Mouse (Mus musculus) hindbrain, embryonic 16.5 days (tissue): ENCODE data around the gene Cdh12. TPM values are rescaled to one million over a fixed set of nuclear protein-coding genes. Genes with fewer than 3 reads are reported as not detected.
A peak's percentile ranks its signal among the peaks of the same experiment; 100 is the strongest.
"Not testable (repeated sequence)": the region's sequence is repeated elsewhere in the genome, so short reads cannot be mapped to it uniquely, and the experiment has no call there.

ENCODE experiments used
- ATAC-seq: fragments of 200-750 bp; cut with Nextera tagmentation; 2 replicates; pipeline ENCODE4 v1.8.0; 2017; ENCODE audit warnings: moderate TSS enrichment, moderate library complexity
- H3K27ac ChIP-seq: fragments of 300-500 bp; sonication (generic); 2 replicates; pipeline ENCODE4 v1.5.1; 2014; ENCODE audit warnings: low read depth, mild to moderate bottlenecking, control low read depth, low read length, moderate library complexity
- H3K27me3 ChIP-seq: fragments of 300-500 bp; sonication (generic); replicated peaks from 2 replicates; pipeline ENCODE4 v1.6.1; 2014; ENCODE audit warnings: low read length; ENCODE audit not compliant: control insufficient read depth, insufficient read depth
- H3K36me3 ChIP-seq: fragments of 300-500 bp; sonication (generic); 2 replicates; pipeline ENCODE4 v1.6.1; 2014; ENCODE audit warnings: mild to moderate bottlenecking, low read length, moderate library complexity, mixed read lengths; ENCODE audit not compliant: control insufficient read depth, insufficient read depth
- H3K4me1 ChIP-seq: fragments of 300-500 bp; sonication (generic); 2 replicates; pipeline ENCODE4 v1.6.1; 2014; ENCODE audit warnings: low read depth, low read length; ENCODE audit not compliant: control insufficient read depth, insufficient read depth
- H3K4me2 ChIP-seq: fragments of 300-500 bp; sonication (generic); 2 replicates; pipeline ENCODE4 v1.6.1; 2014; ENCODE audit warnings: mild to moderate bottlenecking, low read length, control low read depth, moderate library complexity
- H3K4me3 ChIP-seq: fragments of 300-500 bp; sonication (generic); 2 replicates; pipeline ENCODE4 v1.5.1; 2014; ENCODE audit warnings: mild to moderate bottlenecking, low read length, control low read depth, moderate library complexity
- H3K9ac ChIP-seq: fragments of 300-500 bp; sonication (generic); 2 replicates; pipeline ENCODE4 v1.6.1; 2014; ENCODE audit warnings: low read depth, mild to moderate bottlenecking, control low read depth, low read length, moderate library complexity
- H3K9me3 ChIP-seq: fragments of 300-500 bp; sonication (generic); 2 replicates; pipeline ENCODE4 v1.6.1; 2014; ENCODE audit warnings: mild to moderate bottlenecking, low read length, moderate library complexity; ENCODE audit not compliant: control insufficient read depth
- WGBS: fragments of 180-500 bp; shearing (Covaris S2); extraction: QIAGEN DNeasy Blood & Tissue Kit; methylation state at CpG from one replicate; pipeline ENCODE4 v1.1.7; 2014; 5-methylcytosine and 5-hydroxymethylcytosine counted together
- polyA plus RNA-seq: library from polyadenylated mRNA; unstranded; fragments of >200 nt; fragmentation: Nextera tagmentation; extraction: Ambion mirVana; gene quantifications from 2 replicates; pipeline ENCODE4 v1.2.1, GENCODE M21; 2015

Cdh12 gene
- polyA plus RNA-seq, 1 experiment from 2014 or later, result 11.0 TPM

- WGBS, result 51% methylated on average over 3 of the region's 3 CpGs
- Histone ChIP-seq H3K36me3 (no peaks in the 10 kb centered on the region), H3K9me3 (no peaks in the 10 kb centered on the region), H3K4me1 (peaks cover 3% of the 10 kb centered on the region; the same call in 1 of the 2 replicates), H3K27me3 (no peaks in the 10 kb centered on the region), H3K4me2 (no peak overlapping the region), H3K27ac (no peak overlapping the region), H3K9ac (no peak overlapping the region), H3K4me3 (no peak overlapping the region)
- peak; percentile 60; the same call in 1 of the 2 replicates for ATAC-seq
Measured at GRCm38 (mm10) chr15:21344749-21345148, 895.7 kb downstream of the Cdh12 start.

- Histone ChIP-seq H3K36me3 (no peaks in the 10 kb centered on the region), H3K27me3 (no peaks in the 10 kb centered on the region), H3K9ac (no peak overlapping the region), H3K27ac (no peak overlapping the region), H3K4me3 (no peak overlapping the region), H3K4me1 (no peaks in the 10 kb centered on the region), H3K9me3 (no peaks in the 10 kb centered on the region), H3K4me2 (no peak overlapping the region)
- 90% methylated on average over 5 of the region's 5 CpGs for WGBS
- ATAC-seq, result no peak
Measured at GRCm38 (mm10) chr15:21355356-21356101, 906.5 kb downstream of the Cdh12 start.

GRCm38 (mm10) chr15:21366366-21366765, 917.3 kb downstream of the Cdh12 start:
- Histone ChIP-seq H3K27me3 (no peaks in the 10 kb centered on the region), H3K9me3 (no peaks in the 10 kb centered on the region), H3K4me3 (no peak overlapping the region), H3K27ac (no peak overlapping the region), H3K4me1 (no peaks in the 10 kb centered on the region), H3K4me2 (no peak overlapping the region), H3K36me3 (no peaks in the 10 kb centered on the region), H3K9ac (no peak overlapping the region)
- no peak for ATAC-seq

GRCm38 (mm10) chr15:21375460-21375859, 926.4 kb downstream of the Cdh12 start:
- Histone ChIP-seq H3K9ac (no peak overlapping the region), H3K27ac (no peak overlapping the region), H3K9me3 (no peaks in the 10 kb centered on the region), H3K4me1 (no peaks in the 10 kb centered on the region), H3K27me3 (no peaks in the 10 kb centered on the region), H3K4me2 (no peak overlapping the region), H3K36me3 (no peaks in the 10 kb centered on the region), H3K4me3 (no peak overlapping the region)
- WGBS, result 71% methylated on average over 5 of the region's 5 CpGs
- peak; percentile 27; the same call in 1 of the 2 replicates for ATAC-seq

- no peak overlapping the region for H3K9ac ChIP-seq
- no peak for ATAC-seq
- no peaks in the 10 kb centered on the region for H3K36me3 ChIP-seq
- no peak overlapping the region for H3K27ac ChIP-seq
- H3K9me3 ChIP-seq, result no peaks in the 10 kb centered on the region
- no peaks in the 10 kb centered on the region for H3K27me3 ChIP-seq
- H3K4me3 ChIP-seq, result no peak overlapping the region
- H3K4me1 ChIP-seq, result no peaks in the 10 kb centered on the region
- no peak overlapping the region for H3K4me2 ChIP-seq
- WGBS, result 71% methylated on average over 3 of the region's 3 CpGs
Measured at GRCm38 (mm10) chr15:21375871-21376270, 926.8 kb downstream of the Cdh12 start.

GRCm38 (mm10) chr15:21391442-21391841, 942.4 kb downstream of the Cdh12 start:
- H3K4me1 ChIP-seq, H3K9ac ChIP-seq, H3K4me3 ChIP-seq, H3K36me3 ChIP-seq, H3K27ac ChIP-seq, ATAC-seq, H3K4me2 ChIP-seq, H3K9me3 ChIP-seq, H3K27me3 ChIP-seq: not testable (repeated sequence)
- 85% methylated on average over 14 of the region's 14 CpGs for WGBS

GRCm38 (mm10) chr15:21393080-21393479, 944.0 kb downstream of the Cdh12 start:
- no peak overlapping the region for H3K9ac ChIP-seq
- H3K27me3 ChIP-seq, result no peaks in the 10 kb centered on the region
- no peak for ATAC-seq
- no peaks in the 10 kb centered on the region for H3K9me3 ChIP-seq
- WGBS, result 24% methylated on average over 3 of the region's 3 CpGs
- no peaks in the 10 kb centered on the region for H3K4me1 ChIP-seq
- no peaks in the 10 kb centered on the region for H3K36me3 ChIP-seq
- H3K4me3 ChIP-seq, result no peak overlapping the region
- no peak overlapping the region for H3K4me2 ChIP-seq
- H3K27ac ChIP-seq, result no peak overlapping the region

- Histone ChIP-seq H3K4me1 (no peaks in the 10 kb centered on the region), H3K9ac (no peak overlapping the region), H3K27ac (no peak overlapping the region), H3K9me3 (no peaks in the 10 kb centered on the region), H3K4me3 (no peak overlapping the region), H3K36me3 (no peaks in the 10 kb centered on the region), H3K27me3 (no peaks in the 10 kb centered on the region), H3K4me2 (no peak overlapping the region)
- no peak for ATAC-seq
- WGBS, result 71% methylated on average over 6 of the region's 6 CpGs
Measured at GRCm38 (mm10) chr15:21405196-21405595, 956.1 kb downstream of the Cdh12 start.

- no peaks in the 10 kb centered on the region for H3K9me3 ChIP-seq
- 64% methylated on average over 2 of the region's 2 CpGs for WGBS
- no peak overlapping the region for H3K27ac ChIP-seq
- no peaks in the 10 kb centered on the region for H3K4me1 ChIP-seq
- peak; percentile 80; the same call in 1 of the 2 replicates for ATAC-seq
- no peak overlapping the region for H3K4me3 ChIP-seq
- H3K4me2 ChIP-seq, result no peak overlapping the region
- no peak overlapping the region for H3K9ac ChIP-seq
- no peaks in the 10 kb centered on the region for H3K36me3 ChIP-seq
- no peaks in the 10 kb centered on the region for H3K27me3 ChIP-seq
Measured at GRCm38 (mm10) chr15:21407324-21408044, 958.4 kb downstream of the Cdh12 start.
